Mouse (Mus musculus): Measurements from ENCODE around the gene Col10a1.

DNA sequence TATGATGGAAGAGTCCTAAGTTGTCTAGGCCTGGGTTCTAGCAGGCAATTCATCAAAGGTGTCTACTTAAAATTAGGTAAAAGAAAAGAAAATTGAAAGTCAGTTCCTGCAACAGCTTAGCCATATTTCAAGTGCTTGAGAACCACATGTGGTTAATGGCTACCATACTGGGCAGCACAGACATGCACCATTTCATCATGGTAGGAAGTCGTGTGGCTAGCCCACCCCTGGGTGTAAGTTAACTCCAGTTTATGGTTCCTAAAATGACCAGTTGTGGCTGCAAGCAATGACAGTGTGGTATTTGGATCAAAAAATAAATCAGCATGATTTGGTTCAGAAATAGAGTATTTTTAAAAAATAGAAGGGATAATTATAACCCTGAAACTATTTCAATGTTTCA, 47.9 kb upstream of the Col10a1 start:
- TF ChIP-seq CTCF (IDR thresholded peaks at IDR 0.05; ENCODE audit: low read depth) (no peak), EP300 (IDR thresholded peaks at IDR 0.05; ENCODE audit: low read depth) (no peak)

All from liver, embryonic 14.5 days (tissue).